Comparison of ENCODE assay signal across 27 mouse cellular contexts in the genomic region with DNA sequence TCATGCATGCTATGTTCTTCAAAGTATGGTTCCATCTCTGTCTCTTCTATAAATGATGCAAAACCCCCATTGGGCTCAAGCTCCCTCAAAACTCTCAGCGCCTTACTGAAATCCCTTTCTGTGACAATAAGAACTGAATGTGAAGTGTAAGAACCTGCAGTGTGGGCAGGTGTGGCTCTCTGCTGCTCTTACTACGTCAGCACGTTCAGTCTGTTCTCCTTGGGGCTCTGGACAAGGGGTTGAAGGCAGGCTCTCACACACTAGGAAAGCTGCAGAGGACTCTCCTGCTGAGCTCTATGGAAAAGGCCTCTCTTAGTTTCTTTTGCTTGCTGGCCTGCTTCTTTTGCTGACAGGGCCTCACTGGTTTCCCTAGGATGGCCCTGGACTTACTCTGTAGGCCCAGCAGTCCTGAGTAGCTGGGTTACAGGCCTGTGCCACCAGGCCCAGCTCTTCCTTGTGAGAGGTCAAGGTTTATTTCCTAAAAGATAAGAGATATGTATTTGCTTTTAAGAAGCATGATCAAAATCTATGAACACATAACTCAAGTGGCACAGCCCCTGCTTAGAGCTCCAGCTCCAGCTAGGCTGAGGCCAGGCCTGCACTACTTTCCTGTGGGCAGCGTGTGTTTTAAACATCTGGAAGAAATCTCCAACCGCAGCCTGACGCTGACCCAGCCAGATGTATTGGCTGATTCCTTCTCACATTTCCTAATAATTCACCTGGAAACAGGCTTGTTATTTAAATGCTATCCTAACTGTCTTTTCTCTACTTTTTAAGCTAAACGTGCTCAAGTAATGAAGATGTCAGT. TPM values are rescaled to one million over a fixed set of nuclear protein-coding genes. Genes with fewer than 3 reads are reported as not detected.
DNase-seq lines count a peak whose midpoint lies in the region; ATAC-seq lines count a peak whose summit lies in the region.
"Had no signal": no experiment of that assay in that cellular context is flagged by ENCODE, and none has a peak within 500 bp of the region (broad histone marks: within the 10 kb centered on the region; RNA-seq: fewer than 3 reads in every experiment).

No protein-coding gene starts in this region.

- H3K36me3 ChIP-seq in limb, embryonic 11.5 days (ENCODE audit: control insufficient read depth, insufficient read depth, low read length) = no peaks in the 10 kb centered on the region
- H3K36me3 ChIP-seq: lung, embryonic 15.5 days had no signal

- H3K4me2 ChIP-seq in limb, embryonic 11.5 days (ENCODE audit: low read depth, severe bottlenecking) = no peak overlapping the region
- H3K4me2 ChIP-seq: embryonic facial prominence, embryonic 12.5 days; heart, embryonic 12.5 days; liver, embryonic 15.5 days; lung, embryonic 15.5 days had no signal

- no peaks in the 10 kb centered on the region for H3K27me3 ChIP-seq in limb, embryonic 11.5 days (ENCODE audit: control insufficient read depth, insufficient read depth, low read length)
- H3K27me3 ChIP-seq: CH12.LX; embryonic facial prominence, embryonic 12.5 days; heart, embryonic 12.5 days; liver, embryonic 15.5 days; lung, embryonic 15.5 days; Patski had no signal

- H3K4me3 ChIP-seq in limb, embryonic 11.5 days (ENCODE audit: low read depth, low read length) = no peak overlapping the region
- H3K4me3 ChIP-seq: embryonic facial prominence, embryonic 12.5 days; heart, embryonic 12.5 days; liver, embryonic 15.5 days; lung, embryonic 15.5 days had no signal

- H3K27ac ChIP-seq in limb, embryonic 11.5 days (replicated peaks; ENCODE audit: low read depth, low read length) = 0 out of 2 replicates have a peak overlapping the region, but pooled peaks have one; percentile 53
- H3K27ac ChIP-seq: embryonic facial prominence, embryonic 12.5 days; hindbrain, postnatal 0 days; liver, embryonic 15.5 days; lung, embryonic 15.5 days had no signal

- no peaks in the 10 kb centered on the region for H3K9me3 ChIP-seq in limb, embryonic 11.5 days (ENCODE audit: control insufficient read depth, low read length)
- H3K9me3 ChIP-seq: embryonic facial prominence, embryonic 12.5 days; G1E; heart, embryonic 12.5 days; liver, embryonic 15.5 days; lung, embryonic 15.5 days had no signal

- peaks cover 4% of the 10 kb centered on the region; the same call in 1 of the 2 replicates for H3K4me1 ChIP-seq in limb, embryonic 11.5 days (ENCODE audit: control insufficient read depth, insufficient read depth, low read length)
- H3K4me1 ChIP-seq: lung, embryonic 15.5 days had no signal

- H3K9ac ChIP-seq in limb, embryonic 11.5 days (ENCODE audit: low read length) = no peak overlapping the region
- H3K9ac ChIP-seq: embryonic facial prominence, embryonic 12.5 days; forebrain, postnatal 0 days; heart, embryonic 12.5 days; liver, embryonic 15.5 days; lung, embryonic 15.5 days had no signal

- peak; percentile 45 for DNase-seq in embryo, embryonic 10.5 days (ENCODE audit: low spot score)
- peak; percentile 17 for DNase-seq in embryo, embryonic 11.5 days (ENCODE audit: low read depth, low spot score)
- peak; percentile 70 for DNase-seq in forelimb bud, embryonic 11.5 days (ENCODE audit: low read depth, low spot score)
- DNase-seq in limb, embryonic 11.5 days (ENCODE audit: low spot score) = peak; percentile 57
- DNase-seq in layer of hippocampus, postnatal 10 days (ENCODE audit: low spot score in 2 of 2) = no peak
- no peak for DNase-seq in adrenal gland, adult 8-10 months
- DNase-seq in urinary bladder, adult 18-20 months (ENCODE audit: low spot score in 2 of 2) = no peak
- DNase-seq: B cell, adult 2 months; cerebellum, adult 11-12 months; cerebellum, postnatal 14 days; forebrain, postnatal 0 days; heart, postnatal 10 days; kidney, adult 8-10 months; kidney, postnatal 10 days; liver; lung, postnatal 36 days; right cerebral cortex, adult 18-20 months; thymus, adult 18-20 months; thymus, postnatal 36 days had no signal

- 45% methylated on average over 7 of the region's 7 CpGs for WGBS in limb, embryonic 11.5 days

- peak; percentile 73; the same call in 1 of the 2 replicates for ATAC-seq in limb, embryonic 11.5 days (ENCODE audit: insufficient number of reproducible peaks, low FRiP score, low TSS enrichment, low read depth)
- ATAC-seq: forebrain, postnatal 0 days; hindbrain, postnatal 0 days; Patski had no signal

RNA-seq across cellular contexts. Expression of gene Zmynd11, which starts 56.5 kb away (rescaled TPM):
- polyA plus RNA-seq in limb, embryonic 11.5 days (2014; fragmentation: Nextera tagmentation; extraction: Ambion mirVana) = 102 and 123 TPM in 2 replicates
- 100 to 1,000 TPM; 238 to 261 TPM for total RNA-seq in layer of hippocampus, postnatal 10 days (2021)
- total RNA-seq in adrenal gland, adult 8-10 months (2022) = 100 to 1,000 TPM; 135 to 205 (median 162) TPM

Comparison
In these comparisons a context has a peak if more than half of its experiments do, and no peak if none do; other contexts are left out.
1. DNase-seq: peak in embryo, embryonic 10.5 days (single experiment), embryo, embryonic 11.5 days (single experiment), forelimb bud, embryonic 11.5 days (single experiment) and limb, embryonic 11.5 days (single experiment); none in layer of hippocampus, postnatal 10 days (0 of 2), adrenal gland, adult 8-10 months (single experiment) and urinary bladder, adult 18-20 months (0 of 2).